Mouse (Mus musculus) lung, postnatal 14 days (tissue): ENCODE results near the gene Kat5.
A peak's percentile ranks its signal among the peaks of the same experiment; 100 is the strongest.

Source experiments
- DNase-seq: peaks from one replicate; pipeline ENCODE4 v3.0.0; 2021

Gene Kat5

GRCm38 (mm10) chr19:5570353-5571246 lies 39.4 kb downstream of the Kat5 start:
- no peak for DNase-seq

GRCm38 (mm10) chr19:5569521-5569920 lies 40.5 kb downstream of the Kat5 start:
- no peak for DNase-seq

- DNase-seq: peak; percentile 90
Observed at GRCm38 (mm10) chr19:5568470-5569140, 41.4 kb downstream of the Kat5 start.

GRCm38 (mm10) chr19:5567534-5568469 lies 42.2 kb downstream of the Kat5 start, which contains the start of gene Ap5b1:
TSS of gene Ap5b1 (plus strand) at chr19:5568025.
- DNase-seq: peak; percentile 90

GRCm38 (mm10) chr19:5567180-5567533 lies 42.9 kb downstream of the Kat5 start:
- no peak for DNase-seq

- DNase-seq: no peak
Observed at GRCm38 (mm10) chr19:5566316-5566715, 43.7 kb downstream of the Kat5 start.

GRCm38 (mm10) chr19:5562776-5563175 lies 47.3 kb downstream of the Kat5 start:
- no peak for DNase-seq

GRCm38 (mm10) chr19:5561886-5562285 lies 48.2 kb downstream of the Kat5 start:
- DNase-seq: no peak

GRCm38 (mm10) chr19:5561252-5561790 lies 48.7 kb downstream of the Kat5 start:
- peak; percentile 19 for DNase-seq

- peak; percentile 67 for DNase-seq
Observed at GRCm38 (mm10) chr19:5560457-5561041, 49.5 kb downstream of the Kat5 start, which contains the start of gene Ovol1. TSS of gene Ovol1 (minus strand) at chr19:5560646.

- no peak for DNase-seq
Observed at GRCm38 (mm10) chr19:5559631-5560456, 50.2 kb downstream of the Kat5 start.

GRCm38 (mm10) chr19:5559229-5559628 lies 50.8 kb downstream of the Kat5 start:
- no peak for DNase-seq

- no peak for DNase-seq
Observed at GRCm38 (mm10) chr19:5558770-5559169, 51.3 kb downstream of the Kat5 start.

GRCm38 (mm10) chr19:5558169-5558568 lies 51.9 kb downstream of the Kat5 start:
- DNase-seq: no peak

- peak; percentile 32 for DNase-seq
Observed at GRCm38 (mm10) chr19:5554212-5554611, 55.8 kb downstream of the Kat5 start.

- DNase-seq: no peak
Observed at GRCm38 (mm10) chr19:5553802-5554201, 56.2 kb downstream of the Kat5 start.
